ENCODE assay signal across 1 mouse cellular context in genomic region chr11:85891692-85892040, GRCm38 (mm10).
TF ChIP-seq lines count a peak whose summit lies in the region.

No protein-coding gene starts in this region.

TF ChIP-seq in MEL, 35 proteins besides CTCF, POLR2A, EP300 and RAD21 (continued from another document):
- peak; percentile 31 for TF ChIP-seq GATA1 (IDR thresholded peaks at IDR 0.05; ENCODE audit: low read depth, low read length)
